Mouse (Mus musculus): ENCODE results near the gene Egln1. TPM values are rescaled to one million over a fixed set of nuclear protein-coding genes. Genes with fewer than 3 reads are reported as not detected.
A peak's percentile ranks its signal among the peaks of the same experiment; 100 is the strongest.

Gene Egln1
- total RNA-seq, 2 experiments from 2014 or later: 272 to 278 TPM

GRCm38 (mm10) chr8:124948733-124949111 lies 402 bp downstream of the Egln1 start:
- DNase-seq (ENCODE audit: low spot score): no peak
- intact Hi-C loops (cut with DNase I): loop anchor here (2.0 to 5.0 kb wide), 3 partner anchors 36 to 64 kb away; partner anchors contain the start of genes Exoc8, Sprtn and Tsnax

DNA sequence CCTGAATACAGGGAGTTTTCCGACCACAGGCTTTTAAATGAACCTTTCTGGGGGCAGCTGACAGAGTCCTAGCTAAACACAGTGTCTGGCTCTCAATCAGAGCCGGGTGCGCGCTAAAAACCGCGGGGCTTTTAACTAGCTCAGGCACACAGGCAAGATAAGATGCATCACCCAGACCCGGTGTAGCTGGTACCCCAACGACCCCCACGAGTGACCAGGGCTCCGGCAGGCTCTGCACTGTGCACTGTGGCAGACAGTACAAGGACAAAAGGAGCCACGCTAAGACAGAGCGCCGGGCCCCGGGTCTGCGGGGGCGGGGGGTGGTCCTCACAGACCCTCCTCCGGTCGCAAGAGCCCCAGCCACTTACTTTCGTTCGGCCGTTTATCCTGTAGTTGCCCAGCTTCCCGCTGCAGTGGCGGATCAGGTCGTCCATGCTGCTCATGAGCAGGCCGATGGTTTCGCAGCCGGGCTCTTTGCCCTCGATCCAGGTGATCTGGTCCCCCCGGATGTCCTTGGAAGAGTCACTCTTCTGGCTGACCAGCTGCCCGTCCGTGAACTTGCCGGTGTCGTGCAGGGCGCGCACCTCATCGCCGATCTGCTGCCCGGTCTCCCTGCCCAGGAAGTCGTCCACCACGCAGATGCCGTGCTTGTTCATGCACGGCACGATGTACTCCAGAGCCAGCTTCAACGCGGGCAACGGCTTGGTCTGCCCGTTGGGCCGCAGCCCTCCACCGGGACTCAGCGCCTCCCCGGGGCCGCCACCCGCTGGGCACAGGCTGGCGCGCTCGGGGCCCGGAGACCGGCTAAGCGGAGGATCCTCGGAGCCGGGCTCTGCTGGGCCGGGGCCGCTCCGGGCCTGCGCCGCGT lies 1.0 kb downstream of the Egln1 start:
- intact Hi-C loops (cut with DNase I): loop anchor here (2.0 to 5.0 kb wide), 3 partner anchors 36 to 65 kb away; partner anchors contain the start of genes Exoc8, Sprtn and Tsnax
- DNase-seq (ENCODE audit: low spot score): peak; percentile 23

GRCm38 (mm10) chr8:124944406-124944805 lies 4.7 kb downstream of the Egln1 start:
- intact Hi-C loops (cut with DNase I): no loop called here
- DNase-seq (ENCODE audit: low spot score): no peak

DNA sequence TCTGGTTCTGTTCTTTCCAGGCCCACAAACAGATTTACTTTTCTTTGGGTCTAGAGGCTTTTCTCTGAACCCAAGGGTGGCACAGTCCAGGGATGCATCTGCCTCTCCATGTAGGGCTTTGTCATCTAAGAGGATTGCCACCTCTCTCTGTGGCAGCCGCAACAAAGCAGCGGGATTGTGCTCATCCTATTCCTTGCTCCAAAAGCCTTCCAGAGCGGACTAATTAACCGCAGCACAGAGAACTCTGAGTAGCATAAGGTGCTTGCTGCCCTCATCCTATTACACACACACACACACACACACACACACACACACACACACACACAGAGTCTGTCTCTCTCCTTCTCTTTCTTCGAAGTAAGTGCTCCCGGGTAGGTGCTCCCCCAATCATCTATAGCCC lies 5.3 kb downstream of the Egln1 start:
- no peak for DNase-seq (ENCODE audit: low spot score)
- intact Hi-C loops (cut with DNase I): no loop called here

DNA sequence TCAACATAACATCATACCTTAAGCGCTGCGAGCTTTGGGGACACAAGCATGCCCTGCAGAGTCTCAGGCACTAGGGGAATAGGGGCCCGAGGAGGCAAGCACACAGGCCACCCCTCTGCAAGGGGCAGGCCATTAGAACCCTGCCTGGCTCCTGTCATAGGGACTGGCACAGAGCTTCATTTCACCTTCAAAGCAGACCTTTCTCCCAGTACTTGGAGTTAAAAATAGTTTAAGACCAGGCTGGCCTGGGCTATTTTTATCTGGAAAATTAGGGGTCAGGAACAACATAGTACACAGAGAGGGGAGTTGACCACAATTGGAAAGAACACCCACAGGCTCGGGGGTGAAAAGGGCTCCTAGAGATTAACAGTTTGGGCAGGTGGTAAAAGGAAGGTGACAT lies 11.8 kb downstream of the Egln1 start:
- no peak for DNase-seq (ENCODE audit: low spot score)

DNA sequence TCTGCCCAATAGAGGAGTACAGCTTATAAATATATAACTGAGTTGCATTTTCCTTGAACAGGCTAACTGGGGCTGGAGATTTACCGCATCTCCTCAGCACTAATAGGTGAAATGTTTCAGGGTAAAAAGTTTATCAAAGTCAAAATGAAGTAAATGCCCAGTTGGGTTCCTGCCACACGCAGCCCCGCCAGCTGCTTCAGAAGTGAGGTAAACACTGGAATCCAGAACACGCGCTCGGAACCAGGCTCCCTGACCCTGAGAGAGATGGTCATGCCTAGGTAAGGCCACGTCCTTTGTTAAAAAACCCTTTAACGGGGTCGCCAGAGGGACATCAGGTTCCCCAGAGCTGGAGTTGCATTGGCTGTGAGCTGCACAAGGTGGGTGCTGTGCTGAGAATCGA lies 12.4 kb downstream of the Egln1 start:
- DNase-seq (ENCODE audit: low spot score): no peak
- intact Hi-C loops (cut with DNase I): no loop called here

More for the DNA sequence above, 11.8 kb downstream of the Egln1 start:
- intact Hi-C loops (cut with DNase I): no loop called here

DNA sequence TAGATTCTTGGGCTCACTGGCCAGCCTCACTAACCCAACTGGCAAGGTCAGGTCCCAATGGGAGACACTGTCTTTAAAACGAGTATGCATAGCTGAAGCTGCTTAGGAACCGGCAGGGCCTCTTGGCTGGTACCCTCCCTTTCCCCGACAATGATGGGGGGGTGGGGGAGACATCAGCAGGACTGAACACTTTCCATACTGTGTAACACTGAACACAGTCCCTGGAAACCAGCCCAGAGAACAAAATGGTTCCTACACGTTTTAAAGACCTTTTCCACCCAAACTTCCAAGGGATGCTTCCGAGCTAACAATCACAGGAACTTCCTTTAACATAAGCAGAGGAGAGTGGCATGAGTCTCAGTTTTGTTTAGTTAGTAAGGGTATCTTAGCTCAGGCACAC lies 14.0 kb downstream of the Egln1 start:
- intact Hi-C loops (cut with DNase I): no loop called here
- no peak for DNase-seq (ENCODE audit: low spot score)

DNA sequence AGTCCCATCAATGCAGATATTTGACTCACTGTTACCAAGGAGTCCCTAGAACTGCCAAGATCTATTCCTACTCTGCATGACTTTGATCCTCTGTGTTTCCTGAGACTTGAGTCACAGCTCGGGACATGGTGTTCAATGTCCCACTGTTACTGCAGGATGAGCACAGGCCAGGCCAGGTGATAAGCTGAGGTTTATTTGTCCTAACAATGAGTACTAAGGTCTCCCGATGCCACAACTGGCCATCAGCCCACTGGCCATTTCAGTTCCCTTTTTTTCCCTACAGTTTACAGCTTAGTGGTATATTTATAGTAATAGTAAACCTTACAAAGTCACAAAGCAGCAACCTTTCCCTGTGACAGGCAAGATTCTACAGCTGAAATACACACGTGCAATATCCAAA lies 16.7 kb downstream of the Egln1 start:
- intact Hi-C loops (cut with DNase I): no loop called here
- no peak for DNase-seq (ENCODE audit: low spot score)

- intact Hi-C loops (cut with DNase I): no loop called here
These were observed 18.5 kb downstream of the Egln1 start for GRCm38 (mm10) chr8:124930649-124931048.

DNA sequence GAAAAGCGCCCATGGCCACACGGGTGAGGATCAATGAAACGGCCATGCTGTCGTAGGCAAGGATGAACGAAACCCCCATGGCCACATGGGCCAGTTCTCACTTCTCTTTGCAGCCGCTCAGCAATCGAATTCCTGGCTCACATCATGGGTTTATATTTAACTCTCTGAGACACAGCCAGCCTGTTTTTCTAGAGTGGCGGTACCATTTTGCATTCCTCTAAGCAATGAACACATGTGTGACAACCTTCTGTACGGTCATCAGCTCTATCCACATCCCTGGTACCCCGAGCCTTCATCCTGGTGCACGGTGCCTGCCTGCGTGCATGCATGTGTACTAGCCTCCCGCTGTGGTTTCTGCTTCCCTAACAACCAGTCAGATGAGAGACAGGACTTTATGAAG lies 19.0 kb downstream of the Egln1 start:
- no peak for DNase-seq (ENCODE audit: low spot score)

More at GRCm38 (mm10) chr8:124930649-124931048, 18.5 kb downstream of the Egln1 start:
- no peak for DNase-seq (ENCODE audit: low spot score)

DNA sequence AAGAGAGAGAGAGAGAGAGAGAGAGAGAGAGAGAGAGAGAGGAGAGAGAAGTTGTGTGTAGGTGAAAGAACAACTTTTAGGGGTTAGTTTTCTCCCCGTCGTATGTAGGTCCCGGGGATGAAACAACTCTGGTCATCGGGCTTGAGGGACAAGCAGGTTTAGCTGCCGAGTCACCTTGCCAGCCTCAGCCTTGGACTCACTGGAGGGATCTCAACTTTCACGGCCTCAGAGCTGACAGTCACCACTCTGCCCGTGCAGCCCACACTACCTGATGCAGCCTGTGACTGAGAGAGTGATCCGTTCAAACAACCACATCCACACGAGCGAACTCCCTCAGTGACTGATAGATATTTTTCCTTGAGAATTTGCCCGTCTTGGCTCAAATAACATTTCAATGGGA lies 20.1 kb downstream of the Egln1 start:
- DNase-seq (ENCODE audit: low spot score): no peak
- intact Hi-C loops (cut with DNase I): no loop called here

More for the DNA sequence above, 19.0 kb downstream of the Egln1 start:
- intact Hi-C loops (cut with DNase I): no loop called here

DNA sequence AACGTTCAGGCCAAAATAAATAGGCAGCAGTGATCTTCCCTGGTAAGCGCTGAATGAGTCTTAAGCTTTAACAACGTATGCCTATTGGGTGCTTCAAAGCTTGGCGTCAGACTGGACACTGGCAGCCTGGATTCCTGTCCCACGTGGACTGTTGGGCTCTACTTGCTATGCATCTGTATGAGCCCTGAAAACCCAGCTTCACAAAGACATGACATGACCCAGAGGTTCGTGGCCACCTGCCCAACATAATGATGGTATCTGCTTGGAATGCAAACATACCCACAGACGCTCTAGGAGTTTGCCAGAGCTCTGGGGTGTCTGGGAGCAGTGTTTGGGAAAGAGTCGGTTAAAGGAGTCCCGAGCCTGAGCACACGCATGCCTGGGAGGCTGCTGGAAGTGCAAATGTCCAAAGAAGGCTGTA lies 22.8 kb downstream of the Egln1 start:
- intact Hi-C loops (cut with DNase I): no loop called here
- DNase-seq (ENCODE audit: low spot score): no peak

DNA sequence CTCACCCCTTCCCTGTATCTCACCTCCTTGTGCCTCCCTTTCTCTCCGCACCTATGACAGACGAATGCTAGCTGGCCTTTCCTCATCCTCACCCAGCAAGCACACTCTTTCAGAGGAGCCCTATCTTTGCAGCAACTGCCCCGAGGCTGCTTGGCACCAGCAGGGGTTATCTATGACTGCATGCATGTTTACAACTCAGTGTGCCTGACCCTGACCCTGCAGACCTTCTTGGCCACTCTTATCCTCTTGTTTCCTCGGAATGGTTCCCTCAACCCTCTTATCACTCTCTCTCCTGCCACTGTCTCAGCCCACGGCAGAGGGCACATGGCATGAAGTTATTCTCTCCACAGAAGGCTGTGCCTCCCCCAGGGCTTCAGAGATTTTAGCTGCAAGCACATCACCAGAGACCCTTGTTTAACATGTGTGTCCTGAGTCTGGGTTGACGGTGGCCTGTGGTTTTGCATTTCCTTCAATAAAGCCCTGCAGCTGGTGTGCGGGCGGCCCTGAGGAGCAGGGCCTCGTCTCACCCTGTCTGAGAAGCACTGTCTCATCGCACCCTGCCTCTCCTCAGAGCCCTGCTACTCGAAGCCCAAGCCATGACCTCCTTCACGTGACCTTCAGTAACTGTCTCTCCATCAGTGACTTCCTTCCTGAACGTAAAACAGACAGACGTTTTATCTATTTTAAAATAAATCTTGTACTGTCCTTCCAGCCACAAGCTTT lies 23.4 kb downstream of the Egln1 start:
- DNase-seq (ENCODE audit: low spot score): no peak
- intact Hi-C loops (cut with DNase I): no loop called here

DNA sequence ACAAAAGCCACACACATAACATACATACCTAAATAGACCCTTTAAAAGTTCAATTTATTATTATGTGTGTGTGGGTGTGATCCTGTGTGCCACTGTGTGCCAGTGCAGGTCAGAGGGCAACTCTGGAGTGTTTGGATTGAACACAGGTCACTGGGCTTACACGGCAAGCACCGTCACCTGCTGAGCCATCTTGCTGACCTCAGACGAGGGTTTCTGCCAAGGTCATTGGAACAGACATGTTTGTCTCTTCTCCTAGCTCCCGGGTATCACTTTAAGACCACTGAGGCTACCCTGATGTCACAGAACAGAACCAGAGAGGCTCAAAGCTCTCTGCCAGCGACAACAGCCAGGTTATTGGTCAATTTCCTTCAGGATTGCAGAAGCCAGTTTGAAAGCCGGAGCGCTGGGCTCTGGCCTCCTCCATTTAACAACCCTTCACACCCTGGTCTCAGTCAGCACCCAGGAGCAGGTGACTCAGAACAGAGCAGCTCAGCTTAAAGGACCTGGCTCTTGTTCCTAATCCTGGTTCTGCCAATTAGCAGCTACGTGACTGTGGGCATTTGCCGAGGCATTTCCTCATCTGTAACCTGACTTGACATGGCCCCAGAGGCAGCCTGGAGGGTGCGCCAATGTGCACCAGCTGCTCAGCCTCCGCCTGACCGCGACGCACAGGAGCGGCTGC lies 25.0 kb downstream of the Egln1 start:
- intact Hi-C loops (cut with DNase I): no loop called here
- DNase-seq (ENCODE audit: low spot score): no peak

DNA sequence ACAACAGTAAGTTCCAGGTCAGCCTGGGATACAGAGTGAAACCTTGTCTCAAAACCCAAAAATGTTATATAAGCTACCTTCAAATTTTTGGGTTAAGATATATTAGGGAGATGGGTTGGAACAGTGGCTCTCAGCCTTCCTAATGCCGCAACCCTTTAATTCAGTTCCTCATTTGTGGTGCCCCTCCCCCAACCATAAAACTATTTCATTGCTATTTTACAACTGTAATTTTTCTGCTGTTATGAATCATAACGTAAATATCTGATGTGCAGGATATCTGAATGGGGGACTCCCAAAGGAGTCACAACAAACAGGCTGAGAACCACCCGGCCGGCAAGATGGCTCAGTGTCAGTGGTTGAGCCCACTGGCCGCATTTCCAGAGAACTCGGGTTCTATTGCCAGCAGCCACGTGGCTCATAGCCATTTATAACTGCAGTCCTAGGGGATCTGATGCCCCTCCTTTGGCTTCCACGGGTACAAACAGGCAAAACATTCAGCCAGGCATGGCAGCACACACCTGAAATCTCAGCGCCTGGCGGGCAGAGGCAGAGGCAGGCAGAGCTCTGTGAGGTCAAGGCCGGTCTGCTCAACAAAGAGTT lies 26.5 kb downstream of the Egln1 start:
- DNase-seq (ENCODE audit: low spot score): no peak
- intact Hi-C loops (cut with DNase I): no loop called here

DNA sequence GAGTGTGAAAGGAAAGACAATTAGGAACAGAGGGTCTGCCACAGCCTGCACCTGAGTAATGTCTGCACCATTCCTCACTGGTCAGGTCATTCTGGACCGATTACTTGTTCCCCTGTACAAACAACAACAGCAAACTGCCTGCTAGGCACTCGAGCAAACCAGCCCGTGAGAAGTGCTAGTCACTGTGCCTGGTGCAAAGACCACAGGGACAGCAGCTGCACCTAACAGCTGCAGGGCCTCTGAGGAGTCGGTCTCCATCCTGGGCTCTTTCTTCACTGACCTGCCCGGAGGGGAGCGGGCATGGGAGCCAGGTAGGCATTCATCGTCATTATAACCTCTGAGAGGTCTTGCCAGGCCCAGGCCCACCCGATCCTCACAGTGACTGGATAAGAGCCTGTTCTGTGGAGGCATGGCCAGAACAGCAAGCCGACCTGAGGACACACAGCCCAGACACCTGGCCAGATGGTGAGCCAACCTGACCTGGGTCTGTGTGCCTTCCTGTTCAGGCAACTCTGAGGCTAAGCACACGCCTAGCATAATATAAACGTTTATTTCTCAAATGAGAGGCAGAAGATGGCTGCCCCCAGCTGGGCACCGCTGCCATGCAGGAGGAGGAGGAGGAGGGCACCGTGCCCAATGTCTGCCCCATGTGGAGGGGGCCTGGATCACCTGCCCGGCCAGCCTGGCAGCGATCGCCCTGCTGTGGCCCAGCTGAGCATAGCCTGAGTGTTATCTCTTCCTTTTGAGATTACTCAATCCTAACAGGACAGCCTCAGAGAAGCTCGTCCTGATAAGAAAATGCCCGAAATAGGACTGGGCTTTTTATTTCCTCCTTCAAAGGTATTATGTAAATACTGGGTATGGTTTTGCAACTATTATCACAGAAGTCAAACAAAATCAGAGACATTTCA lies 27.5 kb downstream of the Egln1 start:
- intact Hi-C loops (cut with DNase I): no loop called here
- no peak for DNase-seq (ENCODE audit: low spot score)

DNA sequence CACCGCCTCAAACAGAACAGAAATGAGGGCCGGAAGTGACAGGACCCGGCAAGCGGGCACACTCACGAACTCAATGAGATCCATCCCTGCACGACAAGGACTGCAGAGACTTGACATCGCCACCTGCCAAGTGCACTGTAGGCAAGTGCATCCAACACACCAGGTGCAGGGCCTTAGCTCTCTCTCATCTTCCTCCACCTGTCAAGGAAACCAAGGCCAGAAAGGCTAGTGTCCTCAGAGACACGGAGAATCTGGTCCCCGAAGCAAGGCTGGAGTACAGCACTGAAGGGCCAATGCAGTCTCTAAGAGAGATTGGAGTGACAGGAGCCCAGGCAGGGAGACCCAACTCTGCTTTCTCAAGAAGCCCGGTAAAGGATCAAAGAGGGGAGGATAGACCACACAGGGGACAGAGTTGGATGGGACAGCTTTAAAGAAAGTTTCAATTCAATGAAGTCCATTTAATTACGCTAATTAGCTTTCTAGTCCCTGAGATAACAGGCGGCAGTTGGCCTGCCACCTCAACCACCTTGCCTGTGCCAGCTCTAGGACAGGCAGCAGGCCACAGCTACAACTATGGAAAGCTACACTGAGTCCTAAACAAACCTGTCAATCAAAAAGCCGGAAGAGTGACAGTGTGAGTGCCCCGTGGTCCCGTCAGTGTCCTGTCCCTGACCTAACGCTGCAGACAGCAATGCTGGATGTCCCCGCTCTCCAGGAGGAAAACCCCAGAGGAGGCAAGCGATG lies 31.2 kb downstream of the Egln1 start:
- intact Hi-C loops (cut with DNase I): no loop called here
- DNase-seq (ENCODE audit: low spot score): no peak

- intact Hi-C loops (cut with DNase I): loop anchor here (5.0 kb wide), 1 partner anchor 33 kb away; the partner anchor contains the start of gene Egln1
- DNase-seq (ENCODE audit: low spot score): no peak
These were observed 35.1 kb downstream of the Egln1 start for GRCm38 (mm10) chr8:124914061-124914460.

Measured in heart, postnatal 25 days (tissue).